Mouse (Mus musculus) olfactory bulb, adult 2 months (tissue): ENCODE results near the gene Nsrp1.

Source experiments
- CTCF ChIP-seq: fragments of 200-500 bp; IDR thresholded peaks from 2 replicates; pipeline ENCODE4 v1.5.1; 2012; ENCODE audit warnings: low read depth, mild to moderate bottlenecking, low read length, moderate library complexity; ENCODE audit not compliant: insufficient read depth
- POLR2A ChIP-seq: fragments of 200-500 bp; IDR thresholded peaks from 2 replicates; pipeline ENCODE4 v1.6.1; 2012; ENCODE audit warnings: mild to moderate bottlenecking, low read depth, low read length, moderate library complexity; ENCODE audit not compliant: insufficient read depth

GRCm38 (mm10) chr11:77006616-77007015 is 71.6 kb downstream of the Nsrp1 start:
- no peak for TF ChIP-seq CTCF
- TF ChIP-seq POLR2A, result no peak
